Mouse (Mus musculus) testis, adult 2 months (tissue): ENCODE data around the gene Rsad1. TPM values are rescaled to one million over a fixed set of nuclear protein-coding genes. Genes with fewer than 3 reads are reported as not detected.

ENCODE experiments used
- H3K27ac ChIP-seq: fragments of 200-500 bp; 2 replicates; pipeline ENCODE4 v1.5.1; 2012; ENCODE audit warnings: low read depth, low read length; ENCODE audit not compliant: control insufficient read depth, insufficient read depth
- H3K27me3 ChIP-seq: fragments of 200-500 bp; 2 replicates; pipeline ENCODE4 v1.6.1; 2012; ENCODE audit warnings: mild to moderate bottlenecking, low read length, moderate library complexity; ENCODE audit not compliant: control insufficient read depth, insufficient read depth
- H3K36me3 ChIP-seq: fragments of 200-500 bp; 2 replicates; pipeline ENCODE4 v1.6.1; 2012; ENCODE audit warnings: mild to moderate bottlenecking, low read length; ENCODE audit not compliant: control insufficient read depth, insufficient read depth
- H3K4me1 ChIP-seq: fragments of 200-500 bp; 2 replicates; pipeline ENCODE4 v1.6.1; 2012; ENCODE audit warnings: low read length; ENCODE audit not compliant: control insufficient read depth, insufficient read depth
- H3K4me3 ChIP-seq: fragments of 200-500 bp; 2 replicates; pipeline ENCODE4 v1.5.1; 2012; ENCODE audit warnings: low read depth, mild to moderate bottlenecking, low read length, moderate library complexity, mixed read lengths; ENCODE audit not compliant: control insufficient read depth
- CTCF ChIP-seq: fragments of 200-500 bp; IDR thresholded peaks from 2 replicates; pipeline ENCODE4 v1.5.1; 2012; ENCODE audit warnings: low read depth, mild to moderate bottlenecking, inconsistent platforms, low read length, moderate library complexity; ENCODE audit not compliant: control insufficient read depth, insufficient read depth, insufficient replicate concordance
- POLR2A ChIP-seq: fragments of 200-500 bp; IDR thresholded peaks from 2 replicates; pipeline ENCODE4 v1.6.1; 2012; ENCODE audit warnings: low read depth, mild to moderate bottlenecking, inconsistent platforms, low read length, moderate library complexity; ENCODE audit not compliant: control insufficient read depth
- polyA plus RNA-seq: library from polyadenylated mRNA; depleted of rRNA; stranded (reverse); fragments of >200 nt; gene quantifications from 2 replicates; pipeline ENCODE4 v1.2.3, GENCODE M21; 2012; rRNA removed

The Rsad1 gene
- polyA plus RNA-seq, 1 experiment, result 5.1 TPM

DNA sequence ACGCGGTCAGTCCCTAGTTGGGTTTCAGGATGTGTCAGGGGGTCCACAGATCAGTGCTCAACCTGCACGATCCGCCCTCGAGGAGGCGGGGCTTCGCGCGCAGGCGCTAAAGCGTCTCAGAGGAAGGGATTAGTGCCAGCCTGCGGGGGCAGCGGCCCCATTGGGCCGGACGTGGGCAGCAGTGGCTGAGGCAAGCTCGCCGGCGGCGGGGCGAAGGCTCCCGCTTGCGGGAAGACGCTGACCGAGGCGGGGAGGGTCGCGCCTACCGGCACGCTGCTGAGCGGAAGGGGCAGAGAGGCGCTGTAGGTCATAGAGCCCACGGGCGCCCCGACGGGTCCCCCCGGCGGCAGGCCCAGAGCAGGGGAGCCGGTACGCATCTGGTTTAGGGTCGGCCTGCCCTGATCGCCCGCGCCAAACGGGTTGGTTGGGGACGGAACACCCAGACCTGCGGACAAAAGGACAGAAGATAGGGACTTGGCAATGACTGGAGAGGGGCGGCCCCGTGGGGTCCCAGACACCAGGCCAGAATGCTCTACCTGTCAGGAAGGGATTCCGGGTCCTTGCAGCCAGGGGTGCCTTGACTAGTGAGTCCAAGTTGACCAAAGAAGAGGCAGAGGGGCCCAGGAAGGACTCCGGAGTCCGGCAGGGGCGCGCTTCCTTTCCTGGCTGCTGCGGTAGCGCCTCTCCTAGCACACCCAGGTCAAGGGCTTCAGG, 57.9 kb downstream of the Rsad1 start:
- Histone ChIP-seq H3K4me1 (peaks cover 7% of the 10 kb centered on the region), H3K27ac (no peak overlapping the region), H3K4me3 (peak overlapping the region; percentile 50), H3K27me3 (no peaks in the 10 kb centered on the region), H3K36me3 (no peaks in the 10 kb centered on the region)
- TF ChIP-seq CTCF (no peak), POLR2A (no peak)

Other genes with a start within 250 kb of the Rsad1 start
- gene Luc7l3, start 227.3 kb downstream of the Rsad1 start, polyA plus RNA-seq, result 8.2 and 10.7 TPM in 2 replicates
- 80.8 and 89.0 TPM in 2 replicates for gene Ankrd40, start 221.3 kb downstream of the Rsad1 start, polyA plus RNA-seq
- 123 and 126 TPM in 2 replicates for gene Abcc3, start 156.3 kb downstream of the Rsad1 start, polyA plus RNA-seq
- gene Cacna1g, start 75.1 kb downstream of the Rsad1 start, polyA plus RNA-seq, result 3.4 and 5.1 TPM in 2 replicates
- gene Spata20, start 63.1 kb downstream of the Rsad1 start, polyA plus RNA-seq, result 1,087 and 1,277 TPM in 2 replicates
- gene Epn3, start 49.3 kb downstream of the Rsad1 start, polyA plus RNA-seq, result 1.7 and 1.8 TPM in 2 replicates
- 193 and 197 TPM in 2 replicates for gene Mycbpap, start 27.5 kb downstream of the Rsad1 start, polyA plus RNA-seq
- gene Chad, start 15.8 kb upstream of the Rsad1 start, polyA plus RNA-seq, result 0.14 TPM in 1 of 2 replicates, not detected in the other
- 7.0 and 8.3 TPM in 2 replicates for gene Acsf2, start 52.6 kb upstream of the Rsad1 start, polyA plus RNA-seq
- gene Lrrc59, start 80.5 kb upstream of the Rsad1 start, polyA plus RNA-seq, result 75.9 and 78.0 TPM in 2 replicates
- gene Mrpl27, start 104.5 kb upstream of the Rsad1 start, polyA plus RNA-seq, result 24.0 and 24.2 TPM in 2 replicates
- 3.9 and 4.2 TPM in 2 replicates for gene Eme1, start 104.7 kb upstream of the Rsad1 start, polyA plus RNA-seq
- 3.3 and 3.4 TPM in 2 replicates for gene Xylt2, start 128.3 kb upstream of the Rsad1 start, polyA plus RNA-seq
- not detected in 2 replicates for gene Gm11541, start 155.2 kb upstream of the Rsad1 start, polyA plus RNA-seq
- gene Cdc34b, start 192.5 kb upstream of the Rsad1 start, polyA plus RNA-seq, result 0.91 and 1.2 TPM in 2 replicates
- not detected in 2 replicates for gene Tmem92, start 233.4 kb upstream of the Rsad1 start, polyA plus RNA-seq